Mouse (Mus musculus): ENCODE data around the gene Zswim4. TPM values are rescaled to one million over a fixed set of nuclear protein-coding genes. Genes with fewer than 3 reads are reported as not detected.

Gene Zswim4
- total and polyA plus RNA-seq, 2 experiments from 2014 or later = 15.5 to 47.7 TPM

DNA sequence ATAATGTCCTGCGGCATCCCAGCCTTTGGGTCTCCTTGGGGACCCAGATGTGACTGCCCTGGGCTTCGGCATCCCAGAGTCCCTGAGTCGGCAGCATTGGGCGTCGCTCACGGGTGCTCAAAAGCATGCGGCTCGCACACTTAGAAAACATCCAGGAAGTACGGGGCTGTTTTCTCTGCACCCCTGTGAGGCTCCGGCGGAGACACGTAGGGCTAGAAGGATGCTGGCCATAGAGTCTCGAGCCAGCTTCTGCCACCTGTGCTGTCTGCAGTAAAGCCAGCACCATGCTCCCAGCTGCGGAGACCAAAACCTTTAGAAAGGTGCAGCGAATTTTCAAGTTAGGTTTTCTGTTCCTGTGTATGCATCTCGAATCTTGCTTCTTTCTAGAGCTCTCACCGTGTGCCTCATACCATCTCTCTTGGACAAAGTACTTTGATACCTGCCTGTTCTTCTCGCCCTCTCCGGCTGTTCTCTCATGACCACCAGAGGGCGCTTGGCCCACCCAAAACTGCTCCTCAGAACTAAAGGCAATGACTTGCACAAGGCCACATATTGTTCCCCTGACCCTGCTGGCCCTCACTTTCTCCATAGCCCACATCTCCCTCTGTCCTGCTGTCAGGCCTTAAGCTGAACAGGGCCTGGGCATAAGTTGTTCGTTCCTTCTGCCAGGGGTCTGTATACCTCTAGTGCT is 49.6 kb downstream of the Zswim4 start:
- peak; percentile 73 for TF ChIP-seq CTCF (IDR thresholded peaks at IDR 0.05; ENCODE audit: low read depth)
- Histone ChIP-seq H3K27ac (ENCODE audit: low read depth, low read length) (no peak overlapping the region), H3K27me3 (ENCODE audit: insufficient read depth, low read length) (0 out of 2 replicates have a peak, but pooled peaks cover 3% of the 10 kb centered on the region), H3K4me2 (ENCODE audit: low read depth) (peak overlapping the region; percentile 50), H3K4me1 (ENCODE audit: insufficient read depth) (peaks cover 14% of the 10 kb centered on the region), H3K9me3 (ENCODE audit: low read length) (no peaks in the 10 kb centered on the region), H3K9ac (peak overlapping the region; percentile 37; the same call in 1 of the 2 replicates), H3K36me3 (ENCODE audit: insufficient read depth) (no peaks in the 10 kb centered on the region), H3K4me3 (ENCODE audit: low read depth, low read length) (peak overlapping the region; percentile 23)
- ATAC-seq (no peak), DNase-seq (no peak)
- WGBS = 7% methylated on average over 21 of the region's 21 CpGs

DNA sequence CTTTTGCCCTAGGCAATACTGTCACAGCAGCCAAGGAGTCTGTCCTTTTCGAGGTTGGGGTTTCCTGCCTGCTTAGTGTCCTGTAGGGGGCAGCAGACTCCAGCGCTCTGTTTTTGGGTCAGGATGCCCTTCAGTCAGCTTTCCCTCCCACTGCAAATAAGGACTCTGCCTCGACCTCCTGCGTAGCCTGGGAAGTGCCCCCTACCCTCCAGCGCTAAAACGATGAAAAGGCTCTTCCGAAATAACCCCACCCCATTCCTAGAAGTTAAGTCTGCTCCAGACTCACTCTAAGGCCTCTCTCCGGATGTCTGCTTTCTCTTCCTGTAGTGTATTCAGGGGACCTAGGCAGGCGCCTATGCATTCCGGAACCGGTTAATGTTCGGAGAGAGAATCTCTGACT is 50.3 kb downstream of the Zswim4 start:
- H3K36me3 ChIP-seq (ENCODE audit: insufficient read depth) = no peaks in the 10 kb centered on the region
- no peak overlapping the region for H3K27ac ChIP-seq (ENCODE audit: low read depth, low read length)
- H3K27me3 ChIP-seq (ENCODE audit: insufficient read depth, low read length) = 0 out of 2 replicates have a peak, but pooled peaks cover 3% of the 10 kb centered on the region
- peak overlapping the region; percentile 50 for H3K4me2 ChIP-seq (ENCODE audit: low read depth)
- TF ChIP-seq CTCF (IDR thresholded peaks at IDR 0.05; ENCODE audit: low read depth) = peak; percentile 95
- ATAC-seq (peak; percentile 39; the same call in 1 of the 2 replicates), DNase-seq (peak; percentile 84)
- peaks cover 17% of the 10 kb centered on the region for H3K4me1 ChIP-seq (ENCODE audit: insufficient read depth)
- peak overlapping the region; percentile 23 for H3K4me3 ChIP-seq (ENCODE audit: low read depth, low read length)
- WGBS = under 1% methylated on average over 12 of the region's 12 CpGs
- no peaks in the 10 kb centered on the region for H3K9me3 ChIP-seq (ENCODE audit: low read length)
- H3K9ac ChIP-seq = peak overlapping the region; percentile 37; the same call in 1 of the 2 replicates

DNA sequence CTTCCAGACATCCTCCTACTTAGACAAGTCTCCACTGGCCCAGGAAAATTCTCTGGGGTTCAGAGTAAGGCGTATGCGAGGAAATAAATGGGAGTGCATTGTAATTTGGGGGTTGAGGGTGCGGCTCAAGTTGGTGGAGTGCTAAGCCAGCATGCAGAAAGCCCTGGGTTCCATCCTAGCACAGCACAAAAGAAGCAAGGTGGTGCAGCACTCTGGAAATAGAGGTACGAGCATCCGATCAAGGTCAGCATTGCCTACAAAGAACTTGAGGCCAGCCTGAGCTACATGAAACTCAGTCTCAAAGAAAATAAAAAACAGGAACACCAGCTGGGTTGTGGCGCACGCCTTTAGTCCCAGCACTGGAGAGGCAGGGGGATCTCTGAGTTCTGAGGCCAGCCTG is 51.7 kb downstream of the Zswim4 start, which contains the start of gene Nanos3:
Gene Nanos3, minus strand, starts transcription at position 101 of the 400 bp plus-strand sequence.
- H3K4me3 ChIP-seq (ENCODE audit: low read depth, low read length) = peak within 1 kb of the TSS; percentile 78
- H3K27ac ChIP-seq (ENCODE audit: low read depth, low read length) = peak within 1 kb of the TSS; percentile 98
- 96% methylated on average over 7 of the region's 7 CpGs for WGBS
- peaks cover 31% of the 10 kb centered on the region for H3K4me1 ChIP-seq (ENCODE audit: insufficient read depth)
- ATAC-seq = no peak
- no peaks in the 10 kb centered on the region for H3K9me3 ChIP-seq (ENCODE audit: low read length)
- no peak for TF ChIP-seq CTCF (IDR thresholded peaks at IDR 0.05; ENCODE audit: low read depth)
- DNase-seq = no peak
- H3K4me2 ChIP-seq (ENCODE audit: low read depth) = peak within 1 kb of the TSS; percentile 80
- H3K36me3 ChIP-seq (ENCODE audit: insufficient read depth) = no peaks in the 10 kb centered on the region
- 0 out of 2 replicates have a peak, but pooled peaks cover 3% of the 10 kb centered on the region for H3K27me3 ChIP-seq (ENCODE audit: insufficient read depth, low read length)
- peak within 1 kb of the TSS; percentile 98 for H3K9ac ChIP-seq

DNA sequence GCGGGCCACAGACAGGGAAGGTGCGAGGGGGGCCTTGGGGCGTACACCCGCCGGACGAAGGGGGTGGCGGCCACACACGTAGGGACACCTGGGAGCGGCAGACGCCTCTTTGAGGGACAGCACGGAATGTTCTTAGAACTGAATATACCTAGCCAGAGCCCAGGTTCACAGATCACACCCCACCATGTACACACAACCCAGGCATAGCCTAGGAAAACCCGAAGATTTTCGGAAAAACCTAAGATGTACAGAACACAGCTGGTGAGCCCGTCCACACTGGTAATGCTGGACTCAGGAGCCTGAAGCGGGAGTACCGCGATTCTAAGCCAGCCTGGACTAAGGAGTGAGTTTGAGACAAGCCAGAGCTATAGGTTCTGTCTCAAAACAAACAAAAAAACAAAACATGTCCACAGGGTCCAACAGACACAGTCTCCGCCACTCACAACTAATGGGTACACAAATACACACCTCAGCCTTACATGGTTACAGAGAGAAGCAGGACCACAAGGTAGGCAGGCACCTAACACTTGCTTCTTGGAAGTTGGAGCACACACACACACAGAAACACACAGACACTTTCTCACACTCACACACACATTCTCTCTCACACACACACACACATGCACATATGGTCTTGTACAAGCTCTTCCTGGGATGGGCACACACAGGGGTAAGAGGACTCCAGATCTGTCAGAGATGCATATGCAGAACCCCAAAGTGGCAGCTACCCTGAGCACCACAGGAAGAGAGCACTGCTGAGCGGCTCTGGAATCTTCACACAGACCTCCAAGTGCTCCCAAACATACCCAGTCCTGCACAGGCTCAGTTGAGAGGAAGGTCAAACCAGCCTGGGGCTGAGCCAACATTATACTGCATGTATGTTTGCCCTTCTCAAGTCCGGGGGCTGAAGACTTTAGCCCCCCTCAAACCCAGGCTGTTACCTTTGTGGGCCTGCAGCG is 52.5 kb downstream of the Zswim4 start:
- peak overlapping the region; percentile 98 for H3K27ac ChIP-seq (ENCODE audit: low read depth, low read length)
- H3K9ac ChIP-seq = peak overlapping the region; percentile 98
- no peak for TF ChIP-seq CTCF (IDR thresholded peaks at IDR 0.05; ENCODE audit: low read depth)
- no peaks in the 10 kb centered on the region for H3K36me3 ChIP-seq (ENCODE audit: insufficient read depth)
- 15% methylated on average over 21 of the region's 21 CpGs for WGBS
- peaks cover 38% of the 10 kb centered on the region for H3K4me1 ChIP-seq (ENCODE audit: insufficient read depth)
- DNase-seq (no peak), ATAC-seq (peak; percentile 24)
- peak overlapping the region; percentile 80 for H3K4me2 ChIP-seq (ENCODE audit: low read depth)
- H3K9me3 ChIP-seq (ENCODE audit: low read length) = no peaks in the 10 kb centered on the region
- 0 out of 2 replicates have a peak, but pooled peaks cover 3% of the 10 kb centered on the region for H3K27me3 ChIP-seq (ENCODE audit: insufficient read depth, low read length)
- H3K4me3 ChIP-seq (ENCODE audit: low read depth, low read length) = peak overlapping the region; percentile 78

DNA sequence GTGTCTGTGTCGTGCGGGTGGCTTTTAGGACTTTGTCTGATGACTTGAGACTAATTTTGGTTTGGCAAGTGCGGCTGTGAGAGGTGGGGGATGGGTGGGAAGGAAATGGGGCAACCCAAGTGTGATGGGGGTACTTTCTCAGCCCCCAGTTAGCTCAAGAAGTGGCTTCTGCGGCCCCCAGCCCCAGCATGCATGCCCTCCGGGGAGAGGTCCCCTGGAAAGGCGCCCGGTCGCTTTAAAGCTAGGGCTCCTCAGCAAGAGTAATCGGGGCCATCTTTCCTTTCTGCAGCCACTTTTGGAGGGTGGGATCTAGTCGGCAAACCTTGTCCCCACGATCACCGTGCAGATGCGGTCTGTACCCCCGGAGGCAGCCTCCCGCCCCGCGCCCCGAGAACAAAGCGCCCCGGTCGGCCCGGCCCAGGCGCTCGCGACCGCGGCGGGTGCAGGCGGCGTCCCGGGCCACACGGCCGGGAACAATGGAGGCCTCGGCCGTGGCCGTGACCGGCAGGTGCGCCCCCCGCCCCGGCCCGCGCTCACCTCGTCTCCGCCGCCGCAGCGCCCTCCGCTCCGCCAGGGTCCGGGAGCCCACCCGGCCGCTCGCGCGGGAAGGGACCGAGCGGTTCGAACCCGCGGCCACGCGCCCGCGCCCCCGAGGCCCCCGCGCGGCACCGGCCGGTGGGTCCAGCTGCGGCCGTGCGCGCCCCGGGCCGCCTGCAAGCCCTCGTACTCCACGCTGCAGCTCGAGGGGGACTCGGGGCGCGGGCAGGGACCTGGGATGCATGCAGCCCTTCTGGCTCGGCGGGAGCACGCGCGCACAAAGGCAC is 53.4 kb downstream of the Zswim4 start:
- 3% methylated on average over 64 of the region's 87 CpGs for WGBS

DNA sequence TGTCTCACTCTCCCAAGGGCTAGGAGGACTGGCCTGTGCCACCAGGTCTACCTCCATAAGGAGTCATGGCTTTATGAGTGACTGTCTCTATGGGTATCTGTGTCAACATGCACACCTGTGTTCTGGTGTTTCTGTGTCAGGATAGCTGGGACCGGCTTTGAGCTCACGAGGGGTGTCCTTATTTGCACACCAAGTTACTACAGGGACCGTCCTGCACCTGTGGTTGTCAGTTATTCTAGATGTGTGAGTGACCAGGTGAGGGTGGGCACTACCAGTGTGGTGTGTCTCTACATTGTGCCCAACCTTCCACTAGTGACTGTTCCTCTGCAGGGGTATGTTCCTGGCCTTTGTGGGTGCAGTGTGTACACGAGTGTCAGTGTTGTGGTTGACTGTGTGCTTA is 54.0 kb downstream of the Zswim4 start:
- Histone ChIP-seq H3K9ac (peak overlapping the region; percentile 98), H3K36me3 (ENCODE audit: insufficient read depth) (peaks cover 6% of the 10 kb centered on the region; the same call in 1 of the 2 replicates), H3K4me3 (ENCODE audit: low read depth, low read length) (peak overlapping the region; percentile 78), H3K9me3 (ENCODE audit: low read length) (no peaks in the 10 kb centered on the region), H3K4me1 (ENCODE audit: insufficient read depth) (peaks cover 38% of the 10 kb centered on the region), H3K27me3 (ENCODE audit: insufficient read depth, low read length) (0 out of 2 replicates have a peak, but pooled peaks cover 3% of the 10 kb centered on the region), H3K27ac (ENCODE audit: low read depth, low read length) (peak overlapping the region; percentile 98), H3K4me2 (ENCODE audit: low read depth) (peak overlapping the region; percentile 80)
- TF ChIP-seq CTCF (IDR thresholded peaks at IDR 0.05; ENCODE audit: low read depth) = no peak
- 37% methylated on average over 4 of the region's 4 CpGs for WGBS
- ATAC-seq (0 out of 2 replicates have a peak, but pooled peaks have one; percentile 4), DNase-seq (no peak)

More for the DNA sequence above, 53.4 kb downstream of the Zswim4 start:
- peak overlapping the region; percentile 80 for H3K4me2 ChIP-seq (ENCODE audit: low read depth)
- H3K36me3 ChIP-seq (ENCODE audit: insufficient read depth) = peaks cover 2% of the 10 kb centered on the region; the same call in 1 of the 2 replicates
- 0 out of 2 replicates have a peak, but pooled peaks cover 3% of the 10 kb centered on the region for H3K27me3 ChIP-seq (ENCODE audit: insufficient read depth, low read length)
- no peaks in the 10 kb centered on the region for H3K9me3 ChIP-seq (ENCODE audit: low read length)
- H3K9ac ChIP-seq = peak overlapping the region; percentile 98
- ATAC-seq (peak; percentile 56), DNase-seq (peak; percentile 68)
- peak overlapping the region; percentile 98 for H3K27ac ChIP-seq (ENCODE audit: low read depth, low read length)
- peaks cover 38% of the 10 kb centered on the region for H3K4me1 ChIP-seq (ENCODE audit: insufficient read depth)
- TF ChIP-seq CTCF (IDR thresholded peaks at IDR 0.05; ENCODE audit: low read depth) = no peak
- peak overlapping the region; percentile 78 for H3K4me3 ChIP-seq (ENCODE audit: low read depth, low read length)

Data from forebrain, postnatal 0 days (tissue).